Mouse (Mus musculus): ENCODE data around the gene Gnptg.
"Not testable (repeated sequence)": the region's sequence is repeated elsewhere in the genome, so short reads cannot be mapped to it uniquely, and the experiment has no call there.

Gene Gnptg

DNA sequence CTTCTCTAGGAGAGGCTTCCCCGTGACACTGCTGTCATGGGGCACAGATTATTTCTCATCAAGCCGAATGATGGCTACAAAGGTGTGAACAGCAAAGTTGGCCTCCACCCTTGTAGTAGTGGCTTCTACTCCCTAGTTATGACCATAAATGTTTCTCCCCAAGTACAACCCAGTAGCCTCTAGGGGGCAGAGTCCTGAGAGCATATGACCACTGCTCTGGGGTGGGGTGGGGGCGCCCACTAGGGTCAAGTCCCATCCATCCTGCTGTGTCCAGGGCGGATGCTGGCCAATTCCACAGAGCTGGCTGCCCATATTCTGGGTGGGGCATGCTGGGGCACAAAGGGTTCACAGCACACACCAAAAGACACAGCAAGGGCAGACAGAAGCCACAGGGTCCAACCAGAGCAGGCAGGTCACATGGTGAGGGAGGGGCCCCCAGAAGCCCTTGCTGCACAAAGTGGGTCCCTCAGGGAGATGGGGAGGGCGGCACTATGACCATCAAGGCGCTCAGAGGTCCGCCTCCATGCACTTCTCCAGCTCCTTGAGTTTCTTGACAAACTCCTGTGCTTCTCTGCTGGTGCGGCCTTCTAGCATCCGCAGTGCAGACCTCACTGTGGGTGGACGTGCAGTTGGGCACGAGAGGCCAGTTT, 3.3 kb upstream of the Gnptg start:
- no peak for DNase-seq (ENCODE audit: low spot score)

DNA sequence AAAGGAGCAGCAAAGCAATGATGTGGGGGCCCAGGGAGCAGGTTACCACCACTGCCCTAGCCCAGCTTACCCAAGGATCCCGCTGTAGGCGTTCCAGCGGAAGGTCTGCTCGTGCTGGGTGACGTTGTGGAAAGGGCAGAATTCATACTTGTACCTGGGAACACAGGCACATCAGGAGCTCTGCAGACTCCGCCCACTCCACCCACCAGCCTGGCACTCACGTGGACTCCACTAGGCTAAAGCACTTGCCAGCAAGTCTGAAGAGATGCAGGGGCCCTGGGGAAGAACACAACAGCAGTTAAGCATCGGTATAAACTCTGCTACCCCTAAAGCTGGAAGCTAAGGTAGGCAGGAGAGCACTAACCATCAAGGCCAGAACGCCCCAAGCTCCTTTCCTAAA, 4.3 kb downstream of the Gnptg start:
- no peak for DNase-seq (ENCODE audit: low spot score)

DNA sequence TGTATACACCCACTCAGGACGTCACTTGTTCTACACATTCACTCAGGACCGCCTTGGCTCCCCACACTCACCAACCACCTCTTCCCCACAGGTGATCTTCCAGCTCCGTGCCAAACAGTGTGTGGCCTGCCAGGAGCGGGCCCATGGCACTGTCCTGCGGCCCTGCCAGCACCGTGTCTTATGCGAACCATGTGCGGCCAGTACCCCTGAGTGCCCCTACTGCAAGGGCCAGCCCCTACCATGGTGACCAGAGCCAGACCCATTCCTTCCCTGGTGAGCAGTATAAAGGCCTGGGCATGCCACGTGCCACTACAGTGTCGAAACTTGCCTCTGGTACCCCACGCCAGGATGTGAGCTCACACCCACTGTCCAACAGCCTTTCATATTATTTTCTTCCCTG, 8.3 kb downstream of the Gnptg start:
- not testable (repeated sequence) for DNase-seq (ENCODE audit: low spot score)

DNA sequence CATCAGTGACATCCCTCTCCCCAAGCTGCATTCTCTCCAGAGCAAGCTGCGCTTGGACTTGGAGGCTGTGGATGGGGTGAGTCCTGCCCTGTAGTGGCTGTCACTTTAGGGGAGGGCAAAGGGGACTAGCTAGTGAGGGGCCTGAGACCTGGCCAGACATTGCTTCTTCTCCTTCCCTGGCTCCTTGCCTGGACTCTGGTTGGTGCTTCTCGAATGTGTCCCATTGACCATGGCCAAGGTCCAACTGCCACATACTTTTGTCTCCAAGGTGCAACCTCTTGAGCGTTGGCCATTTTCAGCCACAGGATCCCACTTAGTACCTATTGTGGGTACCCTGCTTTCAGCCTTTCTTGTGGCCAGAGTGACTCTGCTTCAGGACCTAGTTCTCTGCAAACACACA, 9.2 kb downstream of the Gnptg start:
- DNase-seq (ENCODE audit: low spot score) = no peak

DNA sequence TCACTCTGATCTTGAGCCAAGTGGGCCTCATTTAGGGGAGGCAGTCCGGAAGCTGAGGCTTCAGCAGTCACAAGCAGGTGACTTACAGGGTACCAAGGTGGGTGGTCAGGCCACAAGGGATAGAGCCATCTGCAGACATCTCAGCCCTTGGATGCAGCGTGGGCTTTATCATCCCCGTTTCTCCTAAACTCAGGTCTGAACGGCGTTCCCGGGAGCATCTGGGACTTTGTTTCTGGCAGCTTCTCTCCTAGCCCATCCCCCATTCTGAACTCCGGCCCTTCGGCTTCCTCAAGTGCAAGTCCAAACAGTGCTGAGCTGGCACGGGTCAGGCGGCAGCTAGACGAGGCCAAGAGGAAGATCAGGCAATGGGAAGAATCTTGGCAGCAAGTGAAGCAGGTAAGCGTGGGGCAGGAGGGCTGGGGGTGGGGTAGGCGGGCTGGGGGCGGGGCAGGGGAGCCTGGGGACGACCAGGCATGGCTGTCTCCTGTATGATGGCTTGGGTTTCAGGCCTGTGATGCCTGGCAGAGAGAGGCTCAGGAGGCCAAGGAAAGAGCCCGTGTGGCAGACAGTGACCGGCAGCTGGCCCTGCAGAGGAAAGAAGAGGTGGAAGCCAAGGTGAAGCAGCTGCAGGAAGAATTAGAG, 9.8 kb downstream of the Gnptg start:
- DNase-seq (ENCODE audit: low spot score) = not testable (repeated sequence)

DNA sequence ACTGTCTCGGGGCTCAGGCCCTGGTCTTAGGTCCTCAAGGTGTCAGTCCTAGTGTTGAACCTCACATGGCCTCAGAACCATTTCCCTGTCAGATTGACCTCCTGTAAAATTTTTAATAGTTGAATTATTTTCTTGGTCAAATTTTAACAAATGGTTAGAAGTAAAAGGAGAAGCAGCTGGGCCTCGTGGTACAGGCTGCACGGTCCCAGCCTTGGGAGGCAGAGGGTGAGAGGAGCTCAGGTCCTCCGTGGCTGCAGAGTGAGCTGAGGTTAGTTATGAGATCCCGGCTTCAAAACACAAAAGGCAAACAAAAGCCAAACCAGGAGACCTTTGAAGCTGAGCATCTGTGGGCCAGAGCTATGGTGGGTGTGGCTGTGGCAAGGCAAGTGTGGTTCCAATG, 11.9 kb downstream of the Gnptg start:
- DNase-seq (ENCODE audit: low spot score) = no peak

DNA sequence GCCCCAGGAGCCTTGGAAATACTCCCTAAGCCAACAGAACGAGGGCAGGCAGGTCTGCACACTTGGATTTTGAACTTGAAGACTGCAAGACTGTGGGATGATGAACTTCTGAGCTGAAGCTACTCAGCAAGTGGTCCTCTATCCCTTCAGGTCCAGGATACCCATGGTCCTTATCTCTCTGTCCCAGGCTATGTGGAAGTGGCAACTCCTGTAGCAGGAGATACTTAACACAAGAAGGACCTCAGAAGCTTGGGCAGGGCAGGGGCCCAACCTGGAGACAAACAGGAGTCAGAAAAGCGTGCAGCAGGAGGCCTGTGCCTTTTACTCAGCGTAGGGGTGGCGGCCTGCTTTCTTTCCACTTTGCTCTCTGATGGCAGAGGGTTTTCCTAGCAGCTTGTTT, 14.3 kb downstream of the Gnptg start:
- no peak for DNase-seq (ENCODE audit: low spot score)

DNA sequence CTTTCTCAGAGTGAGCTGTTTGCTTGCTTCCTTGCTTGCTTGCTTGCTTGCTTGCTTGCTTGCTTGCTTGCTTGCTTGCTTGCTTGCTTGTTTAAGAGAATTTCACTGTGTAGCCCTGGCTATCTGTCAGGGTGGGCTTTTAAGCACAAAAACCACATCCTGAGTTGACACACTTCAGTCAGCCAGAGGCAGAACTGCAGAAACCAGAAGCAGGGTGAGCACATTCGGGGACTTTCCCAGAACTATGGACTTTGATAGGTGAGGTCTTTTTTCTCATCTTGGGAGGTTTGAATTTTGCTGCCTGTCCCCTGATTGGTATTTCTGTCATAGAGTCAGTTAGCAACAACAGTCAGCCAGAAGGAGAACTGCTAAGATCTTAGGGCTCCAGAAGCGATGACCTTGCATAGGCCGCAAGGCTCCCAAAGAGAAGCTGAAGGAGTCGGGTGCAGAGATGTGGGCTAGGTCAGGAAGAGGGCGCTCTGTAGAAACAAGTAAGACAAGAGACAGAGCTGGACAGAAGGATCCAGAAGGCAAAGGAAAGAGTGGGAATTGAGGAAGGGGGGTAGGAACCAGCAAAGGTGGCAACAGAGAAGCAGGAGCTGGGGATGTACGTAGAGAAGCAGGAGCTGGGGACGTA, 15.2 kb downstream of the Gnptg start:
- no peak for DNase-seq (ENCODE audit: low spot score)

DNA sequence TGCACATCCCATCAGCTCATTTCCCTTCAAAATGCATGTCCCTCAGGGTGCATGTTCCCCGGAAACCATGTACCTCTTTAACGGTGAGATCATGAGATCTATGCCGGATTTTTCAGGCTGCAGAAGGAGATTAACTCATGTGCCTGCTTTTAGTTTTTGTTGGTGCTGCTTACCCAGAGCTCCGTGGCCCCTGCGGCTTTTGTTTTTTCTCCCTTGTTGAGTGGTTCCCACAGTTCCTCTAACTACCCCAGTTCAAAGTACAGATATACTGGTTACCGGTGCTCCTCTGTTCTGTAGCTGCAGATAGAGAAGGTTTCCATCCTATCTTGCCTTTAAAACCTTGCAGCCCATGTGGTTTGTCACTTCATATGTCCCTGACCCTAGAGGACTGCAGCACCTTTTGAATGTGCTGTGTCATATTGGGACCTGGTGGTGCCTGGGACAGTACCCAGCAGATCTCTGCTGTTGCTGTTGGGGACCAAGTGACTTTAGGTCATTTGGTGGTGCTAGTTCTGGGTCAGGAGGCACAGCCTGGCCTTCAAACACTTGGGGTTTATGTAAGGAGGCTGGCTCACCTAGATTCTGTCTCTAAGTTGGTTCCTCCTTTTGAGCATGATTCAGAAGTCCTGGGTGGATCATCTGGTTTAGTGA, 16.8 kb downstream of the Gnptg start:
- DNase-seq (ENCODE audit: low spot score) = no peak

DNA sequence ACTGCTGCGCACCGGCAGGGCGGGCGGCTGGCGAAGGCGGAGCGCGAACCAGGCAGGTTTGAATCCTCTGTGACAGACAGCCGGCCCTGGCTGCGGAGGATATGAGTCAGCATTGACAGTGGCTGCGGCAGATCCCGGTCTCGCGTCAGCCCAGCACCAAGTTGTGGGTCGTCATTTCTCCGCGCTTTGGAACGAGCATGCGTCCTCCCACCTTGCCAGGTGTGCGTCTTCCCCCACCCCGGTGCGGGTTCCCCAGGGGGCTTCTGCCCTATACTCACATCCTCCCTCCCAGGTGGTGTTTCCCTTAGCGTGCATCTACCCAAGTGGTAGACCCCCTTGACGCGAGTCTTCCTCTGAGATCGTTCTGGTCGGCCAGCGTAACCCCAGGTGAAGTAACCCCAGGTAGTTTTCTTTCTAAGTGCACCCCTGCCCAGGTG, 17.4 kb downstream of the Gnptg start:
- DNase-seq (ENCODE audit: low spot score) = not testable (repeated sequence)

DNA sequence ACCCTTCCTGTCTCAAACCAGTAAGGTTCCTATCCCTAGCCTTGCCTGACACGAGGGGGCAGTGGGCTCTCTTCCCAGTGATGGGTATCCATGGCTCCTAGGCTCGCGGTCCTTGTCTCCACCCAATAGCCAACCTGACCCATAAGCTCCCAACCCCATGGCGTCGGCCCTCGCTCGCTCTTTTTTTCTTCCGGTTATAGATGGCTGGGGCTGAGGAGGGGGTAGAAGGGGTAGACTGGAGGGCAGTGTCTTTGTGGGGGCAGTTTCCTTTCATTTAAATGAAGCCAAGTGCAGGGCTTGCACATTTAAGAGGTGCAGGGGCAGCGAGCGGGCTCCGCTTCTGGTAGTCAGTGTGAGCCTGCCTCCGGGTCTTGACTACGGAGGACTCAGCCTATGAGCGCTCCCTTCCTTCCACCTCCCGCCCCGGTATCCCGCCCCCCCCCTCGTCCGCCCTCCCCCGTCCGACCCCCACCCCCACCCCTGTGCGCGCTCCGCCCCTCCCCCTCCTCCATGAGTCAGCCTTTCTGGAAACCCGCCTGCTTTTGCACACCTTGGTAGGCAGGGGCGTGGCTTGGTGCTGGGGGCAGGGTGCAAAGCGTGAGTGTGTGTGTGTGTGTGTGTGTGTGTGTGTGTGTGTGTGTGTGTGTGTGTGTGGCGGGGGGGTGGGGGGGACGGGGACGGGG, 18.0 kb downstream of the Gnptg start:
- peak; percentile 42 for DNase-seq (ENCODE audit: low spot score)

DNA sequence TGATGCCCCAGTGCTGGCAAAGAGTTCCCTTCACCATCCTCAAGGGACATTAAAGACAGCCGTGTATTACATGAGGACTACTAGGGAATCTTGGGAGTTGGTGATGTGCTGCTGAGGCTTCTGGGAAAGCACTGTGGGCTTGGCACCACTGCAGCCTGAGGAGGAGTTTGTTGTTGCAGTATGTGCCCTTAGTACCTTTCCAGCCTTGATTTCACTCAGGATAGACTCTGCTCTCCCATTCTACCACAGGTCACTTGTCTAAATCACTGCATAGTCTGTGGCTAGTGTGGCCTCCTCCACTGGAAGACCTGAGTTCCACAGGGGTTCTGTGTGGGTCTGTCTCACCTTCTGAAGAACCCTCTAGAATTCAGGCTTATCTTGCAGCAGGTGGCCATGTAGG, 19.2 kb downstream of the Gnptg start:
- no peak for DNase-seq (ENCODE audit: low spot score)

DNA sequence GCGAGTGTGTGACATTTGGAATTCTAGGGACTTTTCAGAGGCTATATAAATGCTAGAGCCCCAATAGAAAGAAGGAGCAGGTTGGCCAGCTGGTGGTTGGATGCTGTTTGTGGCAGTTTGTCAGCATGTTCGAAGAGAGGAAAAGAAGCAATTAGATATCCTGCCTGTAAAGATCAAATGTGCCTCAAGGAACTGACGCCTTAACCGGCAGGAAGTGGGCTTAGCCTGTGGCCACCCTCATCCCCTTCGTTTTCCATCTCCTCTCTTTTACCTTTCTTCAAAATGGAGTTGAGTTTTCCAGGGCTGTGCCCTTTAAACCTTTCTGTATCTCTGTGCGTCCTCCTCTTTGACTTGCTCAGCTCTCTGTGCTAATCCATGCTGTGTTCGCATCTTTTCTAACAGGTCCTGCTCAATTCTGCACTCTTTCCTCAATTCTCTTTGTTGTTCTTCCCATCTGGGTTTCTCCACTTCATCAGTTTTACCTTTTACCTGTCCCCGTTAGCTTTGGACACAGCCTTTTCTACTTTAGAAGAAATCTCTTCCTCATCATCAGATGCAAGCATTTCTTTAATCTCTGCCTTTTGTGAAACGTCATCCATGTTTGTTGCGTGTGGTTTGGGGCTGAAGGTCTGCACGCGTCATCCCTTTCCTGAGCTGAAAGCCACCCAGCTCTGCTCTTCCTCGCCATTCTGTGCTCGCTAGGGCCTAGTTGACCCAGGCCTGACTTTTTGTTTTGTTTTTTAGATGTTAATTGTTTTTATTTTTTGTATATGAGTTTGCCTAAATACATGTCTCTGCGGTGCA, 20.2 kb downstream of the Gnptg start:
- no peak for DNase-seq (ENCODE audit: low spot score)

DNA sequence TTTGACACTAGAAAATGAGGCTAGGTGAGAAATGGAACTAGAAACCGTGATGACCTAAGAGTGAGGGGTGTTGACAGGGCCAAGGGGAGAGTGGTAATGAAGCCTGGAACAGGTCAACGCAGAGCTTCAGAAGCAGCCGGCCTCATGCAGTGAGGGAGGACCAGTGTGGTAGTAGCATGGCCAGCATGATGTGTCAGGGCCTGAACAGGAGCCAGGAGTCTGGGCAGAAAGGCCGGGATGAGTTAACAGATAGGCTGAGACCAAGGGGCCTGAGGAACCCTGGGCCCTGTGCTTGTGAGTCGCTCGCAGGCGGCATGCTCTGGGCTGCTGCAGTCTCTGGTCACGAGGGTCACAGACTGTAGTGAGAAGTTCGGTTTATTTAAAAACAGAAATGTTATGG, 21.0 kb downstream of the Gnptg start:
- no peak for DNase-seq (ENCODE audit: low spot score)

DNA sequence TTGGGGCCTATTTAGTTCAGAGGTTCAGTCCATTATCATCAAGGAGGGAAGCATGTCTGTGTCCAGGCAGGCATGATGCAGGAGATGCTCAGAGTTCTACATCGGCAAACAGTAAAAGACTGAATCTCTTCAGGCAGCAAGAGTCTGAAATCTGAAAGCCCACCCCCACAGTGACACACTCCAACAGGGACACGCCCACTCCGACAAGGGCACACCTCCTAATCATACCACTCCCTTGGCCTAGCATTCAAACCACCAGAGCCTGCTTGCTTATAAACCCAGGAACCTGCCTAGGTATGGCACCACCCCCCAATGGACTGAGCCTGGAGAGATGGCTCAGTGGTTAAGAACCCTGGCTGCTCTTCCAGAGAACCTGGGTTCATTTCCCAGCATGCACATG, 24.5 kb downstream of the Gnptg start:
- no peak for DNase-seq (ENCODE audit: low spot score)

DNA sequence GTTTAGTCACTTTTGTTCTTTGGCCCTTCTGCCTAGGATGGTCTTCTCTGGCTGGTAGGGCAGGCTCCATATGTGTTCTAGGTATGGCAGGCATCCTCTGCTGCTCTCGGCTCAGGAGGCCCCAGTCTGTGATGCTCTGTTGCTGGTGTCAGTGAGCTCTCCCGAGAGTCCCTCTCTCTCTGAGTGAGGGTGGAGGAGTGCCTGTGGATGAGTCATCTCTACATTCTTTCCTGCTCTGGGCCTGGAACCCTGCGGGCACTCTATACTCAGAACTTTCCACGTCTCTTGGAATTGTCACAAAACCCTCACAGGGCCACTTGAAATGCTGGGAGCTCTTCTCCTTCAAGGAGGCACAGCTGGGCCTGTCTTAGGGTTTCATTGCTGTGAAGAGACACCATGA, 28.2 kb downstream of the Gnptg start:
- no peak for DNase-seq (ENCODE audit: low spot score)

DNA sequence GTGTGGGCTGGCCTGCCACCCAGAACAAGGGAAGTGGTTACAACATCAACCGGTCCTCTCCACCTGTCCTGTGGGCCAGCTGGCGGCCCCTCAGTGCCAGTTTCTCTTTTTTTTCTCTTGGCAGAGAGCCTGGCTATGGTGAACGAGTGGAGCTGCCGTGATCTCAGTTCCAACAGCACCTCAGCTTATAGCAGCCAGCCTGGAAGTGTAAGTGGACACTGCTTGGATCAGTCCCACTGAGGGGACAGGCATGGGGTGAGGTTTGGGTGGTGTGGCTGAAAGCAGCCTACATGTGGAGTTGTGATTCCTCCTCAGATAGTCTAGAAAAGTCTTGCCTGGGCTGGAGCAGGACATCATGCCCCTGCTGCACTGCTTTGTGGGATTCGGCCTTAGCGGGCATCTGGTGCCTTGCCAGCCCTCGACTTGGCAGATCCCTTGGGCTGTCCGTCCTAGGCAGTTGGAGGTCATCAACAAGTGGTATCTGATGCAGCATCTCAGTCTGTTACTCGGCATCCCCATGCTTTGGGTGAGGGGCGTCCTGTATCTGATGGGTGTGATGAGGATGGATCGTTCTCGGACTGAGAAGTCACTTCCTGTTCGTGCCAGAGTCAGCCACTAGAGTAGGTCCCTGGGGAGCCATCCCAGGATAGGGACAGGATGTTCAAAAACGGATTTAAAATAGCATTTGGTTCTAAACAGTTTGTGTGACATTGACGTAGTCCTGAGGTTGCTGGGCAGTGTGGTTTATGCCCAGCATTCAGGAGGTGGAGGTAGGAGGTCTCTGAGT, 29.1 kb downstream of the Gnptg start:
- DNase-seq (ENCODE audit: low spot score) = no peak

DNA sequence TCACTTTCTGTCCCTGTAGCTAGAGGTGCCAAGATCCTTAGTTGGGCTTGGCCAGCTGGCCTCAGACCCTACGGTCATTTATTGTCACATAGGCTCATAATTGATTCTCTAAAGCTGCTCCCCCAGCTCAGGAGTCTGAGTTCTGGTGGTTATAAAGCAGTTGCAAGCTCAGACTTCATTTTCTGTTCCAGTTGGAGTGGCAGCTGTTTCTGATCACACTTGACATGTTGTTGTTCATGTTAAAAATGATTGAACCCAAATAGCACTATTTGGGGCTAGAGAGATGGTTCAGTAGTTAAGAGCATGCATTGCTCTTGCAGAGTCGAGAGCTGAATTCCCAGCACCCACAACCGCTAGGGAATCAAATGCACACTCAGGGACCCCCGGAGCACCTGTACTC, 29.9 kb downstream of the Gnptg start:
- DNase-seq (ENCODE audit: low spot score) = no peak

DNA sequence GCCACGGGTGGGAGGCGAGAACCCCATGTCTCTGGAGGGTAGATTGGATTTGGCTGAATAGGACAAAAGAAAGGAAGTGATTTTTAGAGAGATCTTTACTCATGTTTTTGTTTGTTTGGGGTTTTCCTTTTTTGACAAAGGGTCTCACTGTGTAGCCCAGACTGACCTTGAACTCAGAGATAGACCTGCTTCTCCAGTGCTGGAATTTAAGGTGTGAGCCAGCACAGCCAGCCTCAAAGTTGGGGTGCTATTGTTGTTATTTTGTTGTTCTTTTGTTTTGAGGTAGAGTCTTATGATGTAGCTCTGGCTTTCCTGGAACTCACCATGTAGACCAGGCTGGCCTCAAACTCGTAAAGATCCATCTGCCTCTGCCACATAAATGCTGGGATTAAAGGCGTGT, 37.5 kb downstream of the Gnptg start:
- no peak for DNase-seq (ENCODE audit: low spot score)

DNA sequence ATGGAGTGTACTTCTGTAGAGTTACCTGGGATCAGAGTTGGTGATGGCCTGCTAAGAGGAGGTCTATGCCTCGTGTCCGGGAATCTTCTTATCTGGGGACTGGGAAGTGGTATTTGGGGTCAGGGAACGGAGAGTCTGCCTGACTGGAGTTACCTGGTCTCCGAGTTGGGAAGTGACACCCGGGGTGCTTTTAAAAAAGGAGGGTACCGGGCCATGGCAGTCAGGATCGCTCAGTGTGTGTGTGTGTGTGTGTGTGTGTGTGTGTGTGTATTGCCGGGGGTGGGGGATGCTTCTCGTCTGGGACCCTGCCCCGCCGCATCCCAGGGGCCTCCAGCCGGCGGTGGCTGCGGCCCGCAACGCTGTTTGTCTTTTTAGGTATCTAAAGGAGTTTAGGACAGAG, 50.8 kb downstream of the Gnptg start:
- no peak for DNase-seq (ENCODE audit: low spot score)

All from ovary, postnatal 36 days (tissue).